Mouse (Mus musculus) ES-CJ7 (cell line): Measurements from ENCODE around the gene Pcca.

Experiments used
- DNase-seq: peaks from one replicate; pipeline ENCODE4 v3.0.0; 2011; ENCODE audit warnings: low read depth, low spot score

Pcca gene

GRCm38 (mm10) chr14:122836221-122836620, 302.1 kb downstream of the Pcca start:
- DNase-seq, result no peak

DNA sequence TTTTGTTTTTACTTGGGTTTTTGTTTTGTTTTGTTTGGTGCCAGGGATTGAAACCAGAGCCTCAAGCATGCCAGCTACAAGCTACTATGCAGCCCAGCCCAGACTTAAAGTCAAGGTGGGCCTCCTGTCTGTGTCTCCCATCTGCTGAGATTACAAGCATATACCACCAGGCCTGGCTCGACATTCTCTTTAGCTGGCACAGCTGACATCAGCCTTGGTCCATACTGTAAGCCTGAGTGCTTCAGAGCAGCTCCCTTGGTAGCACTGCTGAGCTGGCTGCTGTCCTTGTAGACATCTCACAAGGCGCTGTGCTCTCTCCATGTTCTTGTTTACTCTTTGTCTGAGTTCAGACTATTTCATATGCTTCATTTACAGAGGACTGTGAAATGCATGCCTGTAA, 302.9 kb downstream of the Pcca start:
- no peak for DNase-seq

DNA sequence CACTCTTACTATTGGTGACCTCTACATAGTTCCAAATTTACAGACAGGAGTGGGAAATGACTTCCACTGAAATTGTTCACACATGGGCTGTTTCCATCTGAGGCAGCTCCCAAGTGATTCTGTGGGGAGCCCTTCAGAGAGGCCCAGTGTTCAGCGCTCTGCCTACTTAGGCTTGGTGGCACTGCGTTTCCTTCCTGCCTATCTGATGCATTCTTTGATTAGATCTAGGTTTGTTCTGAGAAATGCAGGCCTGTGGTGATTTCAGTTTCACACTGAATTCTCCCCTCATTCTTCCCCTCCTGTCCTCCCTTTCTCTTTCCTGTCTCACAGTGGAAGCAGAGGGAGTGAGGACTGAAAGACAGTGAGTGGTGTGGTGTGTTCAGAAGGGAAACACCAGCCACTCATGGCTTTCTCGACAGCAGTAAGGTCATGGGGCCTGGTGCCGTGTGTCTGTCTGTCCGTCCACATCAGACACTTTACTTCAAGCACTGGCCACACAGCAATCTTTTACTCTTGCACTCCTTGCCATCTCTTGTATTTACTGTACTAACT, 318.5 kb downstream of the Pcca start:
- no peak for DNase-seq

DNA sequence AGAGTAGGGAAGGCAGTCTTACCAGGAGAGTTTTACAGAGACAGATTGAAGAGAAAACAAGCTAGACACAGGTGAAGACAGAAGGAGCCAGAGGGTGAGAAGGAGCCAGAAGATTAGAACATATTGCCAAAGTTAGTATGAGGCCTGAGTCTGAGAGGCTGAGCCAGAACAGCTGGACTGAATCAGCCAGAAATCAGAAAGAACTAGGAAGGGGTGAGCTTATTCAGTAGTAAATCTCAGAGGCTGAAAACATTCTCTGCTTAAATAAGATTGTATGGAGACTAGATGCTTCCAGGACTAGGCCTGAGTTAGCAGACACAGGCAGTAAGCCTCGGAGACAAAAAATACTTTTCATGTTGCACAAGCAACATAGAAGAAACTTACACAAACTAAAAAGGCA, 325.7 kb downstream of the Pcca start:
- no peak for DNase-seq

GRCm38 (mm10) chr14:122862623-122863022, 328.5 kb downstream of the Pcca start:
- DNase-seq, result no peak

DNA sequence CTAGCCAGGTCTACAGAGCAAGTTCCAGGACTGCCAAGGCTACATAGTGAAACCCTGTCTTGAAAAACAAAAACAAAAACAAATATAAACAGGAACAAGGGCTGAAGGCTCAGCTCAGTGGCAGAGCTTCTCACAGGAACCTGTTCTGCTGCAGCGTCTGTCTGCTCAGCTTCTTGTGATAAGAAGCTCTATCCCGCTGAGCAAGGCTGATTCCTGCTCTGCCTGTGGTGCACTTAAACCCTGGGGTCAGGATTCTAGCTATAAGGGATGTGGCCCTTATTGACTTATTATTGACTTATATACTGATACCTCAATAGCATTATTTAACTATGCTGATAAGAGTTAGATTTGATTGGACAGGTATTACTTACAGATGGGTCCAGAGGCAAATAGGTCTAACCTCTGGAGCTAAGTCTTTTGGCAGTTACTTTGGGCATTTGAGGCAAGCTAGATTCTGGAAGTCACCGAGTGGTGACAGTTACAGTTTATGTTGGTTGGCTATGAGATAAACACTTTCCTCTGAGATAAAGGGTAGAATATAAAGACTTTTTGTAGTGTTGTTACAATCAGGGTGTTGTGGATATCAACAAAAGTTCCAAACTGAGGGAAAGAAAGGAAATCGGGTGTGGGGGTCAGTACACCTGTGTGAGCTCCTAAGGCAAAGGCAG, 331.5 kb downstream of the Pcca start:
- DNase-seq, result no peak

GRCm38 (mm10) chr14:122867531-122868285, 333.6 kb downstream of the Pcca start:
- DNase-seq, result no peak

DNA sequence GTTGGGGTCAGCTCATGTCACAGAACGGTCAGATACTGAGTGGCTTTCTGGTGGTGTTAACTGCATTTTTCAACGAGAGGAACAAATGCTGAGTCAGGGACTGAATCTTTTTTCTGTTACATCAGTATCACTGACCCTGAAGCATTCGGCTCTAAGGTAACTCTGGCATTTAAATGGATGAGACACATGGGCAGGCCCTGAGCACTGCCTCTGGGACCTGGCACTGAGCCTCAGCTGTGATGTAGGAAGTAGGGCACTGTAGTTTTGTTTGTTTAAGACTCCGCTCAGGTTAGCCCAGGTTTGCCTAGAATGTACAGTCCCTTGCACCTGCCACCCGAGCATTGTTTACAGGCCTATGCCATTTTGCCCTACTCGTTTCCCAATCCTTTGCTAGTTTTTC, 335.7 kb downstream of the Pcca start:
- DNase-seq, result no peak

DNA sequence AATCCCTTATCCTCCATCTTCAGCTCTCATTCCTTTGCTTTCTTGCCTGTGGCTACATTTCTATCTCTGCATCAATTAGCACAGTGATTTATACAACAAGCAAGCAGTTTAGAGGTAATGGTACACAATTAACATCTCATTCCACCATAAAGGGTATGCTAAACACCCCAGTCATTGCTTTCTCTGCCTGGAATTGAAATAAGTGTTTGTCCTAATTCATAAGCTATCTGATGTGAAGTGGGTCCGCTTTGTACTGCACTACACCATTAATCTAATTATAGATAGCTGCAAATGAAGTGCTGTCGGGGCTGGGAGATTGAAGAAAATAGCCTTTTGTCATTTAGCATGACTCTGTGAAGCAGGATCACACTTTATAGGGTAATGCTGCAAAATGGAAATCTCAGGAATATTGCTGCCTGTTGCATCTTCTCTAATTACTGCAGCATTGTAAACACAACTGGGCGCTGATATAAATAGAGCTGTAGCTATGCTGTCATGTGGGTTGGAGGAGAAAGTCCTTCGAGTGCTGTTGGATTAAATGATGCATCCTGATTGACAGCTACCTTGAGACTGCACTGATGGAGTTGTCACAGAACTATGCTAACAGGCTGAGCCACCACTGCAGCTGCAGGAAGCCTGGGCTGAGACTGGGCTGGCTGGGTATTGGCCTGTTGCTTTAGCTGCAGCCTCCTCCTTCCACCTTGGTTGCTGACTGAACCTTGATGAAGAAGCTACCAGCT, 337.9 kb downstream of the Pcca start:
- no peak for DNase-seq

- DNase-seq, result no peak
Measured at GRCm38 (mm10) chr14:122872612-122873011, 338.5 kb downstream of the Pcca start.

GRCm38 (mm10) chr14:122875056-122875455, 340.9 kb downstream of the Pcca start:
- no peak for DNase-seq

GRCm38 (mm10) chr14:122875636-122876035, 341.5 kb downstream of the Pcca start:
- DNase-seq, result no peak

- peak; percentile 62 for DNase-seq
Measured at GRCm38 (mm10) chr14:122876163-122876562, 342.0 kb downstream of the Pcca start.

DNA sequence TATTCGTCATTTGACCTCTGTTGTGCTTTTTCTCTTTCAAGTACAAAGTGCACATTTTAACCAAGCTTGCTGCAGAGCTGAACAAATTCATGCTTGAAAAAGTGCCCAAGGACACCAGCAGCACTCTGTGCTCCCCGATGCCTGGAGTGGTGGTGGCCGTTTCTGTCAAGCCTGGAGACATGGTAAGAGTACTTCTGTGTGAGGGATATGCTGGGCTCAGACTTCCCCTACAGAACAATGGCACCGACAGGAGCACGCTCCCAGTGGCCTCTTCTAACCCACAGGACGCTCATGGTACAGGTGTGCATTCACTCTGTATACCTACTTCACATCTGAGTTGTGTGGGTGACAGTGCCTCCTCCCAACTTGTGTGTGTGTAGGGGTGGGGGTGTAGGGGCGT, 342.6 kb downstream of the Pcca start:
- DNase-seq, result no peak

- no peak for DNase-seq
Measured at GRCm38 (mm10) chr14:122877787-122878186, 343.7 kb downstream of the Pcca start.

GRCm38 (mm10) chr14:122880291-122880690, 346.2 kb downstream of the Pcca start:
- DNase-seq, result no peak

DNA sequence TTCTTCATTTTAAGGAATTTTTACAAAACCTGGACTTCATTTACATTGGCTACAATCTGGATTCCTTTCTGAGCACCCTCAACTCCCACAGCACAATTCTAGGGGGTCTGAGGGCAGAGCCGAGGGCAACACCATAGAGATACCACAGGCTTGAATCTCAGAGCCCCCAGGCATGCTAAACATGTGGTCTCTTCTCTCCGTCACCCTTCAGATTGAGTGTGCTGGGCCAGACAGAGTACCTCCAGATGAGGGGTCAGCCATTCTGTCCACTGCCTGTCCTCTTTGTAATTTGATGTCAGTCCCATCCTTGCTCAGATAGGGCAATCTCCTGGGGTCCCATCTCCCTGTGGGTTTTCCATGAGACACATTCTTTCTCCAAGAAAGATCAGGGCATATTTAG, 347.6 kb downstream of the Pcca start:
- DNase-seq, result no peak

- DNase-seq, result no peak
Measured at GRCm38 (mm10) chr14:122882201-122882639, 348.1 kb downstream of the Pcca start.

GRCm38 (mm10) chr14:122882795-122883409, 348.8 kb downstream of the Pcca start:
- no peak for DNase-seq

- no peak for DNase-seq
Measured at GRCm38 (mm10) chr14:122883410-122883806, 349.3 kb downstream of the Pcca start.

DNA sequence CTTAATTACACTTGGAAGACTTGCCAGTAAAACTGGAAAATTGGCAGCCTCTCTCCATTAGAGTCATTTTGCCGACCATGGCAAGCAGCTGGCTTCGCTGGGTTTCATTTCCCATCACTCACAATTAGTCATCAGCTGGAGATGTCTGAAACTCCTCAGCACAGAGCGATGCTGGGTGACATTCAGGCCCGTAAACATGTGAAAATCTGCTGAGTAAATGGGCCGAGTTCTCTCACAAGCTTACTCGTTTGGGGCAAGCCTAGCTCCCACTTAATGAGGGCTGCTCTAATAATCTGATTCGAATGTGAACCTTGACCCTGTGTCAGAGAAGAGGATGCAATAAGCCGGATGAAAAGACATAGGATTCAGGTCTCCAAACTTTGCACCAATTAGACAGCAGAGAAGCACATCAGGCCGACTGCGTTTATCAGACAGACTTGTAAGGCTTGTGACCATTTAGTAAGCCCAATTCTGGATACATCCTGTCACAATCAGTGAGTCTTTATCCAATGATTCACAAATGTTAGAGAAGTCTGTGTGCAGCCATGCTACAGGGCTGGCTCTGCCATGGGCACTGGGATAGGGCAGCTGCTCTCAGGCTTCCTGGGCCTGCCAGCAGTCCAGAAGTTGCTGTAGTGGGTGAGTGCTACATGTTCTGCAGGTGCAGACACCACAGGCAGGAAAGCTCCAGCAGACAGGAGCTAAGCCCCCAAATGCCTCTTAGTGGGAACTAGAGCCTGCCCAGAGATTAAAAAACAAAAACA, 349.9 kb downstream of the Pcca start:
- DNase-seq, result no peak
